Mouse (Mus musculus): ENCODE data around the gene Gm11027. TPM values are rescaled to one million over a fixed set of nuclear protein-coding genes. Genes with fewer than 3 reads are reported as not detected.

Gm11027 gene
- polyA plus RNA-seq, 1 experiment from 2014 or later: not detected

DNA sequence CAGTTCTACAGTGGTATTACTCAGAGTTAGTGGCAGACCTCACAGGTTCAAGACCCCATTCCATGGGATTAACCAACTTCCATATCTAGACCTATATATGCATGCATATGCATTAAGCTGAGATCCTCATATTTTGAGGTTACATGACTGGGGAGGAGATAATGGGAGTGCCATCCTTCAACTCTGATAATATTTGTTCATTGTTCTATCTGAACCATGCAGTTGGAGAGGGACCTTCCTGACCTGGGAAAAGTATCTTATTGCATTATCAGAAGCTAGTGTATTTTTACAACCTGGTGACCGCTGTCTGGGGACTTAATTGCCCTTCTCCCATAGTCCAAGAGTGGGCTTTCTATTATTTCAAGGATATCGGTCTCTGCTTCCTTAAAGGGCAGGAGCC is 33.4 kb downstream of the Gm11027 start:
- Histone ChIP-seq H3K9ac (no peak overlapping the region), H3K27me3 (replicated peaks) (no peaks in the 10 kb centered on the region), H3K27ac (no peak overlapping the region), H3K4me3 (replicated peaks) (no peak overlapping the region), H3K9me3 (no peaks in the 10 kb centered on the region), H3K4me1 (no peaks in the 10 kb centered on the region), H3K4me2 (no peak overlapping the region), H3K36me3 (no peaks in the 10 kb centered on the region)
- WGBS: 78% methylated on average over 2 of the region's 2 CpGs
- ATAC-seq (ENCODE audit: insufficient read depth, low FRiP score, low read depth): no peak

DNA sequence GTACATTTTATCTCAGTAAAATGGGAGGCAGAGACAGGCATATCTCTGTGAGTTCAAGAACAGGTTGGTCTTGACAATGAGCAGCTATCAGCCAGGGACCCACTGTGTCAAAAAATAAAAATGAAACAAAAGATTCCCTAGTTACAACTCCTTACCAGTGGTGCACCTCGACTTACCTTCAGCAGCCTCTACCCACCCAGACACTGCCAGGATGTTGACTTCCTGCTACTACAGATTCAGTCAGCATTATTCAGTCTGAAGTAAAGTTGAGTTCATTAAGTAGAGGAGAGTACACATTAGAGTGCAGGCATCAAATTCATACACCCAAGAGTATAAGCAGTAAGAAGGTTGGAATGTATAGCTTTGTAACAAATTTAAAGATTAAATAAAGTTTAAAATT is 38.6 kb downstream of the Gm11027 start:
- Histone ChIP-seq H3K9ac (no peak overlapping the region), H3K4me3 (replicated peaks) (no peak overlapping the region), H3K27ac (no peak overlapping the region), H3K36me3 (no peaks in the 10 kb centered on the region), H3K4me2 (no peak overlapping the region), H3K27me3 (replicated peaks) (no peaks in the 10 kb centered on the region), H3K9me3 (no peaks in the 10 kb centered on the region), H3K4me1 (no peaks in the 10 kb centered on the region)
- no peak for ATAC-seq (ENCODE audit: insufficient read depth, low FRiP score, low read depth)
- WGBS: 79% methylated on average over 1 of the region's 1 CpGs

DNA sequence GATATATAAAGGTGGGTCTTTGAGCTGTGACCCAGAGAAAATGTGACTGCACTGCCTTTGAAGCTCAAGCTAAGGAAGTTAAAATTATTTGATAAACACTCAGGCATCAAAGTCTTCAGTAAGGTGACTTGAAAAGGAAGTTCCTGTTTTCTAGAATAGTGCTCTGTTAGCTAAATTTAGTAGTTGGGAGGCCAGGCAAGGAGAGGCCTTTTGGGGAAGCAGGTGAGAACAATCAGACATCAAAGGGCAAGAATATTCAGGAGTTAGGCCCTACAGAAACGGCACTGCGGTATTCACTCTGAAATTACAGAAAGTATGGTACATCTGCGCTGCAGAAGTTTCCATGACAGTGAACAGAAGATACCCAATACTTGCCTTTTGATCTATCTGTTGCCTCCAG is 40.3 kb downstream of the Gm11027 start:
- no peak for ATAC-seq (ENCODE audit: insufficient read depth, low FRiP score, low read depth)
- no peaks in the 10 kb centered on the region for H3K4me1 ChIP-seq
- H3K4me2 ChIP-seq: no peak overlapping the region
- no peaks in the 10 kb centered on the region for H3K27me3 ChIP-seq (replicated peaks)
- H3K27ac ChIP-seq: no peak overlapping the region
- WGBS: 78% methylated on average over 3 of the region's 3 CpGs
- no peak overlapping the region for H3K4me3 ChIP-seq (replicated peaks)
- no peak overlapping the region for H3K9ac ChIP-seq
- H3K36me3 ChIP-seq: 0 out of 2 replicates have a peak, but pooled peaks cover 2% of the 10 kb centered on the region
- H3K9me3 ChIP-seq: no peaks in the 10 kb centered on the region

DNA sequence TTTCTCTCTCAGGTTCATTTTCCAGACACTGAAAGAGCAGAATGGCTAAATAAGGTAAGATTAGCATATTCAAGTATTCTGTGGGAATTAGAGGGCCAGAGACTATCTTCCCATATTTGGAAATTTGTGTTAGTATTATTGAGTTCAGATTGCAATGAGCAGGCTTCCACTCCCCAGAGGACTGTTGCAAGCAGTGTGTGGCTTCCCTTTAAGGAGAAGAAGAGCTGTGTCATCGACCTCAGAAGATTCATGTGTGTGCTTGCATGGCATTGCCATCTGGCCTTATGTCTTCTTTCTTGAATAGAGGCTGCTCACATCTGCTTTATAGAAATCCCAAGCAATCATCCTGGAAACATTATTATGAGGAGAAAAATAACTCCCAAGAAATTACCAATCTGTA is 42.6 kb downstream of the Gm11027 start:
- Histone ChIP-seq H3K36me3 (0 out of 2 replicates have a peak, but pooled peaks cover 2% of the 10 kb centered on the region), H3K27me3 (replicated peaks) (no peaks in the 10 kb centered on the region), H3K4me2 (no peak overlapping the region), H3K9ac (no peak overlapping the region), H3K27ac (no peak overlapping the region), H3K4me3 (replicated peaks) (no peak overlapping the region), H3K9me3 (no peaks in the 10 kb centered on the region), H3K4me1 (no peaks in the 10 kb centered on the region)
- 73% methylated on average over 1 of the region's 1 CpGs for WGBS
- no peak for ATAC-seq (ENCODE audit: insufficient read depth, low FRiP score, low read depth)

Small RNA genes lying within 50 kb of the gene (microRNA-seq; reads per million reads assigned to microRNA genes)
- gene Gm23190: not detected

Other genes with a start within 250 kb of the Gm11027 start
- gene Zfp386, start 227.7 kb upstream of the Gm11027 start, polyA plus RNA-seq (2015; fragmentation: Nextera tagmentation; extraction: Ambion mirVana): 38.0 and 41.7 TPM in 2 replicates
- 6.3 and 7.2 TPM in 2 replicates for gene Vipr2, start 197.7 kb upstream of the Gm11027 start, polyA plus RNA-seq (2015; fragmentation: Nextera tagmentation; extraction: Ambion mirVana)
- 17.9 and 23.1 TPM in 2 replicates for gene Wdr60, start 12.4 kb upstream of the Gm11027 start, polyA plus RNA-seq (2015; fragmentation: Nextera tagmentation; extraction: Ambion mirVana)
- 28.4 and 29.9 TPM in 2 replicates for gene Esyt2, start 5.8 kb downstream of the Gm11027 start, polyA plus RNA-seq (2015; fragmentation: Nextera tagmentation; extraction: Ambion mirVana)
- 35.8 and 40.1 TPM in 2 replicates for gene Ncapg2, start 130.0 kb downstream of the Gm11027 start, polyA plus RNA-seq (2015; fragmentation: Nextera tagmentation; extraction: Ambion mirVana)
- gene Ptprn2, start 210.3 kb downstream of the Gm11027 start, polyA plus RNA-seq (2015; fragmentation: Nextera tagmentation; extraction: Ambion mirVana): 3.7 and 4.7 TPM in 2 replicates

All from stomach, embryonic 15.5 days (tissue).